Mouse (Mus musculus) central nervous system, embryonic 11.5 days (tissue): ENCODE data around the gene Morn1. TPM values are rescaled to one million over a fixed set of nuclear protein-coding genes. Genes with fewer than 3 reads are reported as not detected.

Experiments
- polyA plus RNA-seq: library from polyadenylated mRNA; depleted of rRNA; stranded (reverse); fragments of >200 nt; gene quantifications from 2 replicates; pipeline ENCODE4 v1.2.3, GENCODE M21; 2012; rRNA removed

Gene Morn1
- 5.6 and 6.1 TPM in 2 replicates for polyA plus RNA-seq

DNA sequence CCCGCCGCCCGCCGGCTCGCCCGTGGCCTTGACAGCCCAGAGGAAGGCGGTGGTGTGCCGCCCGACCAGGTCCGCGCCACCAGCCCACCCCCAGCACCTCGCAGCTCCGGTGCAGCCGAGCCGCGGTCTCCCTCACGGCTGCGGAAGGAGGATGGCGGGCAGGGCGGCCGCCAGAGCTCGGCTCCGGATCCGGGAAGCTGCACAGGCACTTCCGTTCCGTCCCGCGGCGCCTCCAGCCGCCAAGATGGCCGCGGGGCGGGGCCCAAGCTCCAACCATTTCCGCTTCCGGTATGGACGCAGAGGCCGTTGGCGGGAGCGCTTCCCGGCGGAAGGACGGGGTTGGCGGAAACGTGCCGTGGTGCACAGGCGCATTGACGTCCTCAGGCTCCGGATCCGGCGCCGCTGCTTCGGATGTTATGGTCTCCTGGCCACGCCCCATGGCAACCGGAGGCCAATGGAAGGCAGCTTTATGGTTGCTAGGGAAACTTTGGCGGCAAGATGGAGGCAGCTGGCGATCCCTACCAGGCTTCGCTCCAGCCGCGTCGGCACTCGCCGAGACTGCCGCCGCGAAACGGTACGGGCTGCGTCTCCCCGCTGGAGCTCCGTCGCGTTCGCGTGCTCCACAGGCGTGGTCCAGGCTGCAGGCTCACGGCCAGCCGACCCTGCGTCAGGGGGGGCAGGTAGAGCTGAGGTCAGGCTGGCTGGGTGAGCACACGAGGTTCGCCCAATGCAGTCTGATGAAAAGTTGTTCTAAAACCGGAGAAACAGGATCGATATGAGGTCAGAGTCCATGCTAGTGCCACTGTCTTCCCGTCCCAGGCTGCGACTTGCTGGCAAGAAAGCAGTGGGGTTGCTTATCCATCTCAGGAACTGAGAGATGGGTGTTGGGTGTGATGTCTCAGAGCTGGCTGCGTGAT, at the start of gene Morn1, which contains the start of gene Rer1:
TSS of gene Morn1 (plus strand) at position 470 of the 917 bp plus-strand sequence.
TSS of gene Rer1 (minus strand) at position 275 of the 917 bp plus-strand sequence.

DNA sequence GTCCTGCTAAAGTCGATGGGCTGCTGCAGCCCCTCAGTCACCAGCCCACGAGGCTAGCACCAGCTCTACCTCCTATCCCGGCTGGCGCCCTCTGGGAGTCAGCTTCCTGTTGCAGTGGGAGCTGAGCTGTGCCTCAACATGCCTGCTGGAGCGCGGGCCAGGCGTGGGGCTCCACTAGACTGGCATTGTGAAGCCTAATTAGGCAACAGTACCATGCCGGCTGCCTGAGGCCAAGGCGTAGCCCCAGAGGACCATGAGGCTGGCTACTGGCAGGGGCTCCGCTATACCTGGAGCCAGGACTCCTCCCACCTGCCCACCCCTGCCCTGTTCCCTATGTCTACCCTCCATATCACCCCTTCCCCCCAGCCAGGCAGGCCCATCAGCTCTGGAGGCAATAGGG, 29.7 kb upstream of the Morn1 start, which contains the start of gene Plch2:
TSS of gene Plch2 (minus strand) at position 61 of the 400 bp plus-strand sequence.

DNA sequence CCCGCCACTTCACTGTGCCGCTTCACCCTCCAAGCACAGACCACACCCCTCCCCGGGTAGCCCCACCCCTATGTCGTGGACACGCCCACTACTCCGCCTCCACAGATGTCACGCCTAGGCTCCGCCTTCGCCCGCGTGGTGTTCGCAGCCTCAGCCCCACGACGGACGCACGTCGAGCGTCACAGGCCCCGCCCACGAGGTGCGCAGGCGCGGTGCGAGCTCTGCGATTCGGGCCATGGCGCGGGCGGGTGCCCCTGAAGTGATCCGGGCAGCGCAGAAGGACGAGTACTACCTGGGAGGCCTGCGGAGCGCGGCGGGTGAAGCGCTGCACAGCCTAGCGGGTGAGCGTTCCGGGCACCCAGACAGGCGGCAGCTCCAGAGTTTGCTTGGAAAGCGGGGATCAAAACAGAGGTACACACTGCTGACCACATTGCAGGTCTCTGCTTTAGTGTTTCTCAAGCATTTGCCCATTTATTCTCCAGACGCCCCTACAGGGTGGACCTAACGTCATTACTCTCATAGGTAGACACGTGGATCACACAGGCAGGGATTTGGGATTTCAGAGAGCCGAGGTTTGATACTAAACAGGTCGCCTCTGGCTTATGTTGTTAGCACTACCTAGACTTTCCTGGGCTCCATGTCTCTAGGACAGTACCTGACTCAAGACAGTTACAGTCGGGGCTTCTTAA, 19.4 kb upstream of the Morn1 start, which contains the start of gene Pex10:
TSS of gene Pex10 (plus strand) at position 183 of the 689 bp plus-strand sequence.

Other genes starting within 250 kb of the Morn1 start
- 0.16 TPM in 2 replicates for gene Ttc34, start 249.1 kb upstream of the Morn1 start, polyA plus RNA-seq
- 0.15 and 0.19 TPM in 2 replicates for gene Mmel1, start 217.0 kb upstream of the Morn1 start, polyA plus RNA-seq
- 34.6 and 43.9 TPM in 2 replicates for gene Fam213b, start 187.4 kb upstream of the Morn1 start, polyA plus RNA-seq
- 9.2 and 12.1 TPM in 2 replicates for gene Tnfrsf14, start 158.0 kb upstream of the Morn1 start, polyA plus RNA-seq
- gene Hes5, start 125.7 kb upstream of the Morn1 start, polyA plus RNA-seq = 155 and 305 TPM in 2 replicates
- gene Pank4, start 122.5 kb upstream of the Morn1 start, polyA plus RNA-seq = 78.6 and 88.9 TPM in 2 replicates
- gene Plch2, start 29.8 kb upstream of the Morn1 start, polyA plus RNA-seq = 3.1 and 3.2 TPM in 2 replicates
- gene Pex10, start 19.6 kb upstream of the Morn1 start, polyA plus RNA-seq = 20.0 and 21.1 TPM in 2 replicates
- gene Rer1, start 195 bp upstream of the Morn1 start, polyA plus RNA-seq = 79.2 and 100 TPM in 2 replicates
- gene Ski, start 136.0 kb downstream of the Morn1 start, polyA plus RNA-seq = 32.9 and 40.2 TPM in 2 replicates
- gene Faap20, start 163.2 kb downstream of the Morn1 start, polyA plus RNA-seq = 69.8 and 101 TPM in 2 replicates